8 mouse cellular contexts compared by ENCODE assay signal in the genomic region with DNA sequence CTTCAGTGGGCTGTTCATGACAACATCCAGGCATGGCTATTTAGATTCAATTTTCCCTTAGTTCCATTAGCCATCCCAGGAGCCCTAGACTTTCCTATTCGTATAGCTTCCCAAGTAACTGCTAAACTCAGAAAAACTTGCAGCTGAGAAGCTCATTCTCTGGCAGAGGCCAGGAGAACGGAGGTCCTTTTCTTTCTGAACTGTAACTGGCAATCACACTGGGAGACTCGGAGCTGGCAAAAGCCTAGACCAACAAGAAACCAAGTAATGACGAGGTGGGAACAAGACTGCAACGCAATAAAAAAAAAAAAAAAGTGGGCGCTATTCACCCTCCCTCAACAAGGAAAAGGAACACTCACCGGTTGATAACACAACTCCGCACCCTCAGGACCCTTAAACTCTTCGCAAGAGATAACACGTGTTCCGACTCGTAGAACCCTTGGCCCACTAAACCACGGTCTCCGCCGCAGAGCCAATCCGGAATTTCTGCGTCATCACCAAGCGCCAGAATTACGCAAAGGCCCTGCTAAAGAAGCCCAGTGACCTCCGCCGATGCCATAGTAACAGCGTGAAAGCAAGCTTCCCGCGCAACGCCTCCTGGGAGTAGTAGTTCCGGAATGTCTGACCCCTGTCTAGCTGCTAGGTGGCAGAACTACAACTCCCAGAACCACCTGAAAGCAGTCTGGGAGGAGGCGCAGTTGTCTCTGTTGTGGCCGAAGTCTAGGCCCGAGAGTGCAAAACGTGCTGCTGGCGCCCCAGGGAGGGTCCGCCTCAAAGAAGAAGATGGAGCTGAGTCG. TPM values are rescaled to one million over a fixed set of nuclear protein-coding genes. Genes with fewer than 3 reads are reported as not detected.
A peak's percentile ranks its signal among the peaks of the same experiment; 100 is the strongest.
DNase-seq lines count a peak whose midpoint lies in the region; ATAC-seq lines count a peak whose summit lies in the region.

A gene (plus strand): TSS at position 593 of the 797 bp plus-strand sequence.

- peak within 1 kb of the TSS; percentile 79 for H3K27ac ChIP-seq in hindbrain, embryonic 15.5 days (replicated peaks)

- no peaks in the 10 kb centered on the region for H3K9me3 ChIP-seq in hindbrain, embryonic 15.5 days

- peak; percentile 99 for DNase-seq in T-cell, adult 2 months (ENCODE audit: low spot score)
- DNase-seq in cerebellum, postnatal 36 days: peak; percentile 98 to 99
- DNase-seq in frontal cortex, postnatal 36 days (ENCODE audit: low spot score in 2 of 2): peak; percentile 100
- DNase-seq in left cerebral cortex, adult 11 months (ENCODE audit: low spot score): peak; percentile 100
- peak; percentile 99 for DNase-seq in lung, postnatal 4 days
- peak; percentile 99 for DNase-seq in retina, postnatal 7 days (ENCODE audit: low read depth, low spot score)
- peak; percentile 92 for DNase-seq in urinary bladder, adult 2 months (ENCODE audit: low spot score)

- H3K27me3 ChIP-seq in hindbrain, embryonic 15.5 days: no peaks in the 10 kb centered on the region

- peak within 1 kb of the TSS; percentile 79 for H3K9ac ChIP-seq in hindbrain, embryonic 15.5 days

- WGBS in hindbrain, embryonic 15.5 days: under 1% methylated on average over 32 of the region's 33 CpGs

- peak within 1 kb of the TSS; percentile 57 for H3K4me3 ChIP-seq in hindbrain, embryonic 15.5 days

- no peaks in the 10 kb centered on the region for H3K36me3 ChIP-seq in hindbrain, embryonic 15.5 days

- H3K4me1 ChIP-seq in hindbrain, embryonic 15.5 days (replicated peaks): peaks cover 25% of the 10 kb centered on the region

- peak; percentile 100 for ATAC-seq in hindbrain, embryonic 15.5 days (ENCODE audit: low FRiP score, low read depth)

- peak within 1 kb of the TSS; percentile 91 for H3K4me2 ChIP-seq in hindbrain, embryonic 15.5 days

RNA-seq across cellular contexts. Expression of the gene that starts here (rescaled TPM):
- polyA plus RNA-seq in hindbrain, embryonic 15.5 days (2015; fragmentation: Nextera tagmentation; extraction: Ambion mirVana): 8.9 and 9.2 TPM in 2 replicates
- 4.2 and 7.5 TPM in 2 replicates for polyA plus RNA-seq in urinary bladder, adult 2 months (2012; rRNA removed)

Comparison
In these comparisons a context has a peak if more than half of its experiments do, and no peak if none do; other contexts are left out.
1. Peak in every context shown above with its lines: DNase-seq, ATAC-seq, H3K4me3 ChIP-seq and H3K27ac ChIP-seq.